Mouse (Mus musculus) myocyte (in vitro differentiated cells): ENCODE measurements around the gene Rnf43. TPM values are rescaled to one million over a fixed set of nuclear protein-coding genes. Genes with fewer than 3 reads are reported as not detected.

Experiments
- H3K27me3 ChIP-seq: one replicate; pipeline ENCODE4 v1.6.1; 2011; ENCODE audit not compliant: control insufficient read depth, insufficient read depth, insufficient read length
- H3K36me3 ChIP-seq: one replicate; pipeline ENCODE4 v1.6.1; 2011; ENCODE audit not compliant: control insufficient read depth, insufficient read depth
- H3K4me2 ChIP-seq: one replicate; pipeline ENCODE4 v1.6.1; 2011; ENCODE audit warnings: low read depth, control low read depth
- H3K4me3 ChIP-seq: one replicate; pipeline ENCODE4 v1.5.1; 2011; ENCODE audit warnings: mild to moderate bottlenecking, control low read depth, moderate library complexity
- H3K79me2 ChIP-seq: one replicate; pipeline ENCODE4 v1.6.1; 2011; ENCODE audit not compliant: control insufficient read depth, insufficient read depth
- H3ac ChIP-seq: one replicate; pipeline ENCODE4 v1.6.1; 2011; ENCODE audit not compliant: control insufficient read depth, insufficient read length
- CEBPB ChIP-seq: IDR thresholded peaks from 2 replicates; pipeline ENCODE4 v1.6.1; 2011; ENCODE audit warnings: mild to moderate bottlenecking, moderate library complexity; ENCODE audit not compliant: poor library complexity, insufficient read depth, severe bottlenecking
- E2F4 ChIP-seq: IDR thresholded peaks from one replicate; pipeline ENCODE4 v1.6.1; 2011; ENCODE audit warnings: mild to moderate bottlenecking, control low read depth, moderate library complexity; ENCODE audit not compliant: insufficient read depth
- MAX ChIP-seq: IDR thresholded peaks from one replicate; pipeline ENCODE4 v1.6.1; 2011; ENCODE audit warnings: low read depth, mild to moderate bottlenecking, control low read depth
- MYOD1 ChIP-seq, 3 experiments: IDR thresholded peaks; one replicate each; pipeline ENCODE4 v1.6.1; 2011; ENCODE audit warnings: control low read depth in 2 of 3, low read depth in 2 of 3, mild to moderate bottlenecking in 2 of 3, moderate library complexity in 1 of 3; ENCODE audit not compliant: insufficient read length in 2 of 3, control insufficient read depth in 1 of 3
- MYOG ChIP-seq, 3 experiments: IDR thresholded peaks; one replicate each; pipeline ENCODE4 v1.6.1; 2011; ENCODE audit warnings: control low read depth in 2 of 3, low read depth in 2 of 3, mild to moderate bottlenecking in 2 of 3; ENCODE audit not compliant: insufficient read length in 2 of 3, control insufficient read depth in 1 of 3, insufficient read depth in 1 of 3
- POLR2A ChIP-seq: IDR thresholded peaks from one replicate; pipeline ENCODE4 v1.6.1; 2011; ENCODE audit warnings: low read depth, mild to moderate bottlenecking, control low read depth, moderate library complexity; ENCODE audit not compliant: insufficient read length
- POLR2AphosphoS2 ChIP-seq: IDR thresholded peaks from one replicate; pipeline ENCODE4 v1.6.1; 2011; ENCODE audit warnings: low read depth, control low read depth; ENCODE audit not compliant: insufficient read length
- REST ChIP-seq: IDR thresholded peaks from one replicate; pipeline ENCODE4 v1.6.1; 2011; ENCODE audit warnings: mild to moderate bottlenecking, control low read depth, moderate library complexity; ENCODE audit not compliant: insufficient read depth, insufficient read length
- SRF ChIP-seq: IDR thresholded peaks from one replicate; pipeline ENCODE4 v1.6.1; 2011; ENCODE audit warnings: low read depth; ENCODE audit not compliant: control insufficient read depth, insufficient read length
- TCF12 ChIP-seq: IDR thresholded peaks from one replicate; pipeline ENCODE4 v1.6.1; 2011; ENCODE audit warnings: mild to moderate bottlenecking, control low read depth; ENCODE audit not compliant: poor library complexity, insufficient read depth, severe bottlenecking
- TCF3 ChIP-seq: IDR thresholded peaks from one replicate; pipeline ENCODE4 v1.6.1; 2011; ENCODE audit warnings: low read depth, control low read depth; ENCODE audit not compliant: insufficient read length
- USF1 ChIP-seq: IDR thresholded peaks from one replicate; pipeline ENCODE4 v1.6.1; 2011; ENCODE audit warnings: low read depth, mild to moderate bottlenecking, control low read depth, moderate library complexity
- polyA plus RNA-seq: library from polyadenylated mRNA; unstranded; fragments of >200 nt; fragmentation: generic; extraction: Trizol; gene quantifications from one replicate; pipeline ENCODE4 v1.2.1, GENCODE M21; 2012; ENCODE audit warnings: missing spikeins

The Rnf43 gene
- polyA plus RNA-seq, 1 experiment, result not detected

- H3K36me3 ChIP-seq, result no peaks in the 10 kb centered on the region
- H3K4me3 ChIP-seq, result no peak overlapping the region
- TF ChIP-seq CEBPB (no peak), TCF12 (no peak), MYOD1 (IDR thresholded peaks at IDR 0.05; ENCODE audit: control insufficient read depth in 1 of 3, insufficient read length in 2 of 3, low read depth in 2 of 3) (no peak), POLR2AphosphoS2 (no peak), POLR2A (no peak), SRF (no peak), USF1 (no peak), MYOG (IDR thresholded peaks at IDR 0.05; ENCODE audit: control insufficient read depth in 1 of 3, insufficient read depth in 1 of 3, insufficient read length in 2 of 3, low read depth in 2 of 3) (no peak), TCF3 (no peak), REST (no peak), MAX (no peak), E2F4 (no peak)
- no peak overlapping the region for H3ac ChIP-seq
- no peaks in the 10 kb centered on the region for H3K27me3 ChIP-seq
- H3K4me2 ChIP-seq, result peak overlapping the region; percentile 36
- no peaks in the 10 kb centered on the region for H3K79me2 ChIP-seq
These were observed 92.1 kb downstream of the Rnf43 start for GRCm38 (mm10) chr11:87754603-87755002.

DNA sequence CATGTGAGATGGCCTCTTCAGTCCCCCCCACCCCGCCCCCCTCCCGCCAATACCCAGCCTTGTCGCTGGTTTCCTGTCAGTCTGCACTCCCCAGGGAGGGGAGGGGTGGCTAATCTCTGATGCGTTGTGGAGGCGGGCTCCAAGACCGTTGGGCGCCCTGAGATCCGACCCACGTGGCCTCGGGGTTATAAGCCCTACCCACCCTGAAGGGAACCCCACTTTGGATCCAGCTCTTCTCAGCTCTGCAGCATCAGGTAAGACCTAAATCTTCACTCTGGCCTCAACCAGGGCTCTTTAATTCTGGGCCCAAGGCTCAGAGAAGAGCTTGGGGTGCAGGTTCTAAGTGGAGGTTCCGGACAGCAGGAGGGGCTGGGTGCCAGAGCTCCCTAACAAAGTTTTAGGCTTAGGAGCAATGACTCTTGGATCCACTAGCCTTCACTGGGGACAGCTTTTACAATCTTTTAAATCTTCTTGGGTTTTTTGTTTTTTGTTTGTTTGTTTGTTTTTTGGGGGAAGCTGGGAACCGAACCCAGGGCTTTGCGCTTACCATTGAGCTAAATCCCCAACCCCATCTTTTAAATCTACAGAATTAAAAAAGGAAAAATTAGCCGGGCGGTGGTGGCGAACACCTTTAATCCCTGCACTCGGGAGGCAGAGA lies 93.0 kb downstream of the Rnf43 start:
- H3K36me3 ChIP-seq, result no peaks in the 10 kb centered on the region
- H3K4me3 ChIP-seq, result peak overlapping the region; percentile 30
- no peaks in the 10 kb centered on the region for H3K79me2 ChIP-seq
- TF ChIP-seq POLR2A, result no peak
- TF ChIP-seq USF1, result peak; percentile 77
- H3K27me3 ChIP-seq, result no peaks in the 10 kb centered on the region
- no peak overlapping the region for H3ac ChIP-seq
- no peak overlapping the region for H3K4me2 ChIP-seq

DNA sequence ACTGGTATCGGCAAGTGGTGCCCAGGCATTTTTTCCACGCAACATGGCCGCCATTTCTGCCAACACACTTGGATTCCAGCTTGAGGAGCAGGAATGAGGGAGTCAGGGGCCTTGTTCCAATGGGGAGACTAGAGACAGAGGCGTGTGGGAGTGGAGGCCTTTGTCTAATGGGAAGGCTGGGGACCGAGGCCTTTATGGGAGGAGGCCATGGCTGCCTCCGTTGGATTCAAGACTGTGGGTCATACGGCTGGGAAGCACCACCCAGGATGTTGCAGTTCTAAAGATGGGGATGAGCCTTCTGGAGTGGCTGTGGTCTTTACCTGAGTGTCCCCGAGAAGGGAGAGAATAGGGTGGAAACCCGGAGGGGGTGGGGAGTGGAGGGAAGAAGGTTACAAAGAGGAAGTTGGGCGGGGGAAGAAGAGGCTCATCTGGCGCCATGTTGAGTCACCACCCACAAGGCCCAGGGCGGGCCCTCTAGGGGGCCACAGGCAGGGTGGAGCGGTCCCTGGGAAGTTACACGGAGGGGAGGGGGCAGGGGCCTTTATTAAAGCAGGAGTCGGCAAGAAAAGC lies 93.8 kb downstream of the Rnf43 start:
- Histone ChIP-seq H3K79me2 (no peaks in the 10 kb centered on the region), H3K36me3 (no peaks in the 10 kb centered on the region), H3K4me3 (peak overlapping the region; percentile 30), H3K27me3 (peaks cover 7% of the 10 kb centered on the region), H3K4me2 (no peak overlapping the region), H3ac (no peak overlapping the region)
- TF ChIP-seq E2F4 (no peak), SRF (no peak), CEBPB (no peak), POLR2AphosphoS2 (no peak), MYOG (IDR thresholded peaks at IDR 0.05; ENCODE audit: control insufficient read depth in 1 of 3, insufficient read depth in 1 of 3, insufficient read length in 2 of 3, low read depth in 2 of 3) (no peak), POLR2A (no peak), MYOD1 (IDR thresholded peaks at IDR 0.05; ENCODE audit: control insufficient read depth in 1 of 3, insufficient read length in 2 of 3, low read depth in 2 of 3) (no peak), USF1 (no peak), REST (no peak), TCF3 (no peak), MAX (no peak), TCF12 (no peak)

DNA sequence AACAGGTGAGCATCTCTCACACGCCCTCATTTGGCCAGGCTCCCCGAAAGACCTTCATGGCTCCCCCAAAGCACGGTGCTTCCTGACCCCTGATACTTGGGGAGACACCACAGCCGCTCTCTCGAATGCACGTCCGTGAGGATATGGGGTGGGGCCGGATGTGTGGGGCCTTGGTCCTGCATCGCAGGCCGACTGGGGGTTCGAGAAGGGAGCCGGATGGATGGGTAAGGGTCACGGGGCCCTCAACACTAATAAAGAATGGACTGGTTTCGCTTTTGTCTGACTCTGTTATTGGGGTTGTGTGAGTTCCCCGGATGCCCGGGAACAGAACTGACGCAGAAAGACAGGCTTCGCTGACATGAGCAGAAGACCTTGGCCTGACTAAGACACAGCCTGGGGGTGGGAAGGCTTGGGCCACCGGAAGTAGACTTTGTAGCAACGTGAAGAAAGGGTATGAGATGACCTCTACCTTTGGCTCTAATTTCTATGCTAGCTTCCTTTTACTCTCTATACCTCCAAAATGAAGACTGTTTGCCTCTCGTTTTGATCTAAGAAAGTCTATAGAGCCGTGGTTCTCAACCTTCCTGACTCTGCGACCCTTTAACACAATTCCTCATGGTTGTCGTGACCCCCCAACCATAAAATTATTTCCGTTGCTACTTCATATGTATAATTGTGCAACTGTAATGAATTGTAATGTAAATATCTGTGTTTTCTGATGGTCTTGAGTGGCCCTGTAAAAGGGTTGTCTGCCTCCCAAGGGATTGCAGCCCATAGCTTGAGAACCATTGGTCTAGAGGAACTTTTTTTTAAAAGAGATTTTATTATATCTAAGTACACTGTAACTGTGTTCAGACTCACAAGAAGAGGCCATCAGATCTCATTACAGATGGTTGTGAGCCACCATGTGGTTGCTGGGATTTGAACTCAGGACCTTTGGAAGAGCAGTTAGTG lies 94.8 kb downstream of the Rnf43 start:
- peak overlapping the region; percentile 30 for H3K4me3 ChIP-seq
- no peaks in the 10 kb centered on the region for H3K36me3 ChIP-seq
- H3K4me2 ChIP-seq, result no peak overlapping the region

More for the DNA sequence above, 94.8 kb downstream of the Rnf43 start:
- no peak overlapping the region for H3ac ChIP-seq
- H3K79me2 ChIP-seq, result no peaks in the 10 kb centered on the region
- TF ChIP-seq SRF (no peak), REST (no peak), USF1 (no peak), POLR2AphosphoS2 (no peak), MAX (no peak), CEBPB (no peak), E2F4 (no peak), MYOD1 (IDR thresholded peaks at IDR 0.05; ENCODE audit: control insufficient read depth in 1 of 3, insufficient read length in 2 of 3, low read depth in 2 of 3) (no peak), POLR2A (no peak), TCF3 (no peak), TCF12 (no peak), MYOG (IDR thresholded peaks at IDR 0.05; ENCODE audit: control insufficient read depth in 1 of 3, insufficient read depth in 1 of 3, insufficient read length in 2 of 3, low read depth in 2 of 3) (no peak)
- peaks cover 16% of the 10 kb centered on the region for H3K27me3 ChIP-seq
